Mouse (Mus musculus) gastrocnemius, adult 8-10 months (tissue): ENCODE measurements around the gene Hoxd12. TPM values are rescaled to one million over a fixed set of nuclear protein-coding genes. Genes with fewer than 3 reads are reported as not detected.

Source experiments
- DNase-seq, 2 experiments: peaks; one replicate each; pipeline ENCODE4 v3.0.0; 2022; ENCODE audit warnings: low spot score in 2 of 2
- total RNA-seq, 4 experiments: library from RNA; stranded (reverse); gene quantifications; 2 replicates each; pipeline ENCODE4 v1.2.4; 2022

The Hoxd12 gene
- total RNA-seq, 4 experiments from 2014 or later = not detected

DNA sequence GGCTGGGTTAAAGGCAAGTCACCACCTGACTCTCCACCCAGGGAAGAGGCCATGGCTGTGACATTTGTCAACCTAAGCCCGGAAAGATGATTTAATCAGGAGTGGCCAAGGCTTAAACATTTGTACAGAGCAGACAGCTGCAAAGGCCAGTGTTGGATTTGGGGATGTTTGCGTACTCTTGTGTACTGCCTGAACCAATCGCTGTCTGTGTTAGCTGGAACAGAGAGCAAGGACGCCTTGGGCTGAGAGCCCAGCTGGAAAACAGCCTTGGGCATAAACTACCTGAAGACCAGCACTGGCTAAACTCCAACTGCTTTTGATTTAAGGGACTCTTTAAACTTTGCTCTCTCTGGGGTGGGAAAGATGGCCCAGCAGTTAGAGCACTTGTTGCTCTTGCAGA lies 33.9 kb downstream of the Hoxd12 start:
- DNase-seq = no peak

GRCm38 (mm10) chr2:74709465-74710419 lies 34.9 kb downstream of the Hoxd12 start:
- DNase-seq = no peak

DNA sequence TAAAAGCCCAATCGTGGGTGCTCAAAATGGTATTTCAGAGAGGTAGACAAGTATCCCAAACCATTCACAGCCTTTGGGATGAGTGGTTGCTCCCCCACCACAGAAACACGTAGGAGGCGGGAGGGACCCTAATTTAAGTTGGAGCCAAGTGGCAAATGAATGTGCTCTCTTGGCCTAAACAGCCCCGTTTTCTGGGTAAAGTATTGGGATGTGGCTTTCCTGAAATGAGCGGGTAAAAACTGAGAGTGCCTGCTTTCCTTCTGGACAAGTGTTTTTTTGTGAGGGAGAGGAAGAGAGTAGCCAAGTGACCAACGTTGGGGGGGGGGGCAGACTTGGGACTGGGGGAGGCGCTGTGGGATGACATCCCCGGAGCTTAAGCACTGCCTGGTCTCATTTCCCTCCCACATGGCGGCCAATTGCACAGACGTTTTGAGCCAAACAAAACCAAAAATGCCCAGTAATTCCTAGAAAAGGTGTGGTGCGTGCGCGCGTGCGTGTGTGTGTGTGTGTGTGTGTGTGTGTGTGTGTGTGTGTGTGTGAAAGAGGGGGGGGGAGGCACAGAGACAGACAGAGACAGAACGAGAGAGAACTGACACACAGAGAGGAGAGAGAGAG lies 36.2 kb downstream of the Hoxd12 start:
- DNase-seq = no peak

GRCm38 (mm10) chr2:74711721-74712621 lies 37.2 kb downstream of the Hoxd12 start, which contains the start of the genes Hoxd3 and Hoxd4:
Hoxd3 (plus strand) TSS chr2:74711927.
Hoxd4 (plus strand) TSS chr2:74711929.
- peak in 1 of 2 experiments; percentile 51 for DNase-seq

- no peak for DNase-seq
These were observed 38.7 kb downstream of the Hoxd12 start for GRCm38 (mm10) chr2:74713239-74714150.

- DNase-seq = no peak
These were observed 39.5 kb downstream of the Hoxd12 start for GRCm38 (mm10) chr2:74714156-74714789.

DNA sequence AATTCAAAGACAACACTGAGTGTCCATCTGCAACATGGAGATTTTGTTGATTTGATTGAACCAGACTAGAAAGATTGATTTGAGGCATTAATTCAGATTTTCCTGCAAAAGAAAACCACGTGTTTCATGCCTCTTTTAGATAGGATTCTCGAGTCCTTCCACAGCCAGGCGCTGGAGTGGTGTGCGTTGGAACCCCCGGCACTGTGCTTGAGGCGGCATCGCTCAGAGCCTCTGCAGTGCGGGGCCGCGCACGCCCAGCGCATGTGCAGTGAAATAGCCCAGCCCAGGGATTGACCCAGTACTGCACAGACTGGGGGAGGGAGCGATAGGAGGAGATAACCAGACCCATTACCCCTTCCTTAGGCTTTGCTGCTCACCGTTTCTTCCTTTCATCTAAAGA lies 40.1 kb downstream of the Hoxd12 start:
- no peak for DNase-seq

GRCm38 (mm10) chr2:74715504-74716241 lies 40.9 kb downstream of the Hoxd12 start:
- peak; percentile 72 to 79 for DNase-seq

DNA sequence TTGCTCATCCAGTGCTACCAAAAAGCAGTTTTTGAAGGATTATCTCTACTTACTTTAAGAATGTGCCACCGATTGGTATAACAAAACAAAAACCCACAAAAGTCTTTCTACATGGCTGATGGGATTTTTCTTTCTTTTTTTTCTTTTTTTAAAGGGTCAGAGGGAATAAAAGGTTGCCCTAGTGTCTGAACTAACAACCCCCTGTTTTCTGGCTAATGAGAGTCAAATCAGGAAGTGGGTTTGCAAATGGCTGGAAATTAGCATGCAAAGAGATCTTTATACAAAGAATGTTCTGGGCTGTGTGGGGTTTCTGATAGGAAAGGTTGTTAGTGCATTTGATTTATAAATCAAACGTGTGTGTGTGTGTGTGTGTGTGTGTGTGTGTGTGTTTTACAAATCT lies 45.6 kb downstream of the Hoxd12 start:
- DNase-seq = no peak

DNA sequence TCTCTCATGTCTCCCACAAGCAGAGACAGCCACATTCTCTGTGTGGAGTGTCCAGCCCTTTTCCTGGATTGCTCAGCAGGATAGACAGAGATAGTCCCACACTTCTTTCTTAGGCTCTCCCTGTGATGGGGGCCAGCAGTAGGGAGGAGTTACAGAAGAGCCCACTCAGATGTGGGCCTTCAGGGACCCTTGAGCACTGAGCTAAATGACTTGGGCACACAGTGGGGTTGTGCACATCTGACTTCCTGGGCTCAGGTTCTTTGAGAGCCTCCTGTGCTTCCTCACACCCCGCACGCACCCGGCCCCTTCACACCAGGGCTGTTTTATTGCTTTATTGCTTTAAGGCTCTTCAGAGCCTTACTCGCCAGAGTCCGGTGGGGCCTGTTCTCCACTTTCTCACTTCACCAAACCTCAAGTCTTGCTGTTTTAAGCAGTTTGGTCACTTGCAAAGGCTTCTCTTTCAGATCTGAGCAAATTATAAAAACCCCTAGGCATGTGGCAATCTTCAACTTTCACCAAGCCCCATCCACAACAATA lies 46.2 kb downstream of the Hoxd12 start:
- no peak for DNase-seq

DNA sequence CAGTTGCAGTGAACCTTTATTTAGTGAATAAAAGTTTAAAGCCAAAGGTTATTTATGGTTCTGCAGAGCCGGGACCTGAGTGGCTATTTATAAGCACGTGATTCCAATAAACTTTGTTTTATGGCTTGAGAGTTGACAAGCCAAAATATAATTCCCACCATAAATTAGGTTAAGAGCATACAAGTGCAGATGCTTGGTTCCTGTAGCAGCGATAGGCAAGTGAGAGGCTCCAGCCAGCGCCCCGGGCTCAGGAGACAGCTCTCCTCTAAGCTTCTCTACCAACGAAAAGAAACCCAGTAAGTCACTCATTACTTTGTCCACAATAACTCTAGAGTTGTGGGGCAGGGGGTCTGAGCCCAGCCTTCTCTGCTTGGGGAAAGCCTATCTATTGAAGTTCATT lies 47.1 kb downstream of the Hoxd12 start:
- no peak for DNase-seq

GRCm38 (mm10) chr2:74722949-74723348 lies 48.1 kb downstream of the Hoxd12 start:
- DNase-seq = no peak

DNA sequence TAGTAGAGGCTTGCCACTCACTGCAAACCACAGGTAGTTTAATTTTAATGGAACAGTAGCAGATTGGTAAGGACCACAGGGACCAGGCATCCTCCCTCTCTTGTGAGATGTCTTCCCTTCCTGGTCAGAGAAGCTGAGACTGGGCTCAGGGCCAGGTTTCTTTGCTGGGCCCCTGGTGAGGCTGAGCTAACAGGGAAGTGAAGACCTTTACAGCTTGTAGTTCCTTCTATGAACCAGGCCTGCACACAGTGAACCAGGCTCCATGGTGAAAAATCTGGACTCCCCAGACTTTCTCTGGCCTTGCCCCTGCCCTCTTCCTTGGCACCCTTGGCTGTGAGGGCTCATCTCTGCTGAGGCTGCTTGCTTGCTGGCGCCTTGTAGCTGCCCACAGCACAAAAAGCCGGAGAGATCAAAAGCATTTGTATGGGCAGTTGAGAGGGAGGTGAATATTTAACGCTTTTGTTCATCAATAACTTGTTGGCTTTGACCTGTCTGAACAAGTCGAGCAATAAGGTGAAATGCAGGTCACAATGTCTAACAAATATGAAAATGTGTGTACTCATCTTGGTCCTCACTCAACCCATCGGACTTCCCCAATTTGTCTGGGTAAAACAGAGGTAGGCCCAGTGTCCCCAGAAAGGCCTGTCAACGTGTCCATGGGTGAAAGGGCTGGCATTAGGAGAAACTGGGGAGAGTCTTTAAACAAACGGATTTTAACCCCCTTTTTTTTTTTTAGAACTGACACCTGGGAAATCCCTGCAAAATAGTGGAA lies 49.6 kb downstream of the Hoxd12 start:
- no peak for DNase-seq

DNA sequence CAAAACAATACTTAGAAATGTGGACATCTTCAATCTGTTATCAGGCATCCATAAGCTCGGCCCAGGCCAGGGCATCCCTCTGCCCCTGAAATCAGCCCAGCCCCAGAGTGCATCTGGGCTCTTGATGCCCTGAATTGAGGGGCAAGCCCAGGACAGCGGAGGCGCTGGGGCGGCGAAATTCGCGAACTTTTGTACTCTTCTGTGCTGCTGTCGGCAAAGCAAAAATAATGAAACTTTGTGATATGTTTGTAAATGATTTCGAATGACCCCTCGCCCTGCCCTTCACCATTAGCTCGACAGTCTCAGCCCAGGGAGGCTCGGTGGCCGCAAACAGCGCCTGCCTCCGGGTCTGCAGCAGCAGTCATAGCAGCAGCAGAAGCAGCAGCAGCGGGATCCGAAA lies 50.4 kb downstream of the Hoxd12 start:
- no peak for DNase-seq

GRCm38 (mm10) chr2:74726551-74726950 lies 51.7 kb downstream of the Hoxd12 start, which contains the start of gene Gm28230:
Gm28230 (plus strand) TSS chr2:74726728.
- DNase-seq = no peak

- DNase-seq = no peak
These were observed 52.3 kb downstream of the Hoxd12 start for GRCm38 (mm10) chr2:74726973-74727639.
